Mouse (Mus musculus): ENCODE results near the gene Oxa1l. TPM values are rescaled to one million over a fixed set of nuclear protein-coding genes. Genes with fewer than 3 reads are reported as not detected.

Gene Oxa1l
- polyA plus RNA-seq, 1 experiment = 71.1 TPM

GRCm38 (mm10) chr14:54367429-54368060 lies 6.9 kb downstream of the Oxa1l start:
- Histone ChIP-seq H3K4me3 (ENCODE audit: insufficient read depth, low read length) (no peak overlapping the region), H3K27ac (ENCODE audit: insufficient read depth, low read length) (no peak overlapping the region), H3K4me1 (ENCODE audit: control insufficient read depth, insufficient read depth, low read length) (0 out of 2 replicates have a peak, but pooled peaks cover under 1% of the 10 kb centered on the region)
- TF ChIP-seq POLR2A (IDR thresholded peaks at IDR 0.05; ENCODE audit: extremely low read depth, insufficient read depth, low read length) (no peak), CTCF (IDR thresholded peaks at IDR 0.05; ENCODE audit: extremely low read depth, insufficient read depth, low read length) (no peak)

GRCm38 (mm10) chr14:54369372-54369771 lies 8.7 kb downstream of the Oxa1l start:
- TF ChIP-seq CTCF (IDR thresholded peaks at IDR 0.05; ENCODE audit: extremely low read depth, insufficient read depth, low read length) (no peak), POLR2A (IDR thresholded peaks at IDR 0.05; ENCODE audit: extremely low read depth, insufficient read depth, low read length) (no peak)

GRCm38 (mm10) chr14:54370595-54370994 lies 10.0 kb downstream of the Oxa1l start:
- Histone ChIP-seq H3K27ac (ENCODE audit: insufficient read depth, low read length) (no peak overlapping the region), H3K4me3 (ENCODE audit: insufficient read depth, low read length) (no peak overlapping the region), H3K4me1 (ENCODE audit: control insufficient read depth, insufficient read depth, low read length) (no peaks in the 10 kb centered on the region)
- TF ChIP-seq POLR2A (IDR thresholded peaks at IDR 0.05; ENCODE audit: extremely low read depth, insufficient read depth, low read length) (no peak), CTCF (IDR thresholded peaks at IDR 0.05; ENCODE audit: extremely low read depth, insufficient read depth, low read length) (no peak)

More at GRCm38 (mm10) chr14:54369372-54369771, 8.7 kb downstream of the Oxa1l start:
- Histone ChIP-seq H3K4me3 (ENCODE audit: insufficient read depth, low read length) (no peak overlapping the region), H3K4me1 (ENCODE audit: control insufficient read depth, insufficient read depth, low read length) (no peaks in the 10 kb centered on the region), H3K27ac (ENCODE audit: insufficient read depth, low read length) (no peak overlapping the region)

GRCm38 (mm10) chr14:54371460-54371859 lies 10.8 kb downstream of the Oxa1l start:
- Histone ChIP-seq H3K4me3 (ENCODE audit: insufficient read depth, low read length) (no peak overlapping the region), H3K27ac (ENCODE audit: insufficient read depth, low read length) (no peak overlapping the region), H3K4me1 (ENCODE audit: control insufficient read depth, insufficient read depth, low read length) (no peaks in the 10 kb centered on the region)
- TF ChIP-seq CTCF (IDR thresholded peaks at IDR 0.05; ENCODE audit: extremely low read depth, insufficient read depth, low read length) = no peak
- no peak for TF ChIP-seq POLR2A (IDR thresholded peaks at IDR 0.05; ENCODE audit: extremely low read depth, insufficient read depth, low read length)

- no peak overlapping the region for H3K27ac ChIP-seq (ENCODE audit: insufficient read depth, low read length)
- TF ChIP-seq POLR2A (IDR thresholded peaks at IDR 0.05; ENCODE audit: extremely low read depth, insufficient read depth, low read length) (no peak), CTCF (IDR thresholded peaks at IDR 0.05; ENCODE audit: extremely low read depth, insufficient read depth, low read length) (no peak)
- H3K4me1 ChIP-seq (ENCODE audit: control insufficient read depth, insufficient read depth, low read length) = no peaks in the 10 kb centered on the region
- no peak overlapping the region for H3K4me3 ChIP-seq (ENCODE audit: insufficient read depth, low read length)
Observed at GRCm38 (mm10) chr14:54372923-54373322, 12.3 kb downstream of the Oxa1l start.

- TF ChIP-seq CTCF (IDR thresholded peaks at IDR 0.05; ENCODE audit: extremely low read depth, insufficient read depth, low read length) (peak; percentile 35; the same call in 1 of the 2 replicates), POLR2A (IDR thresholded peaks at IDR 0.05; ENCODE audit: extremely low read depth, insufficient read depth, low read length) (no peak)
- no peaks in the 10 kb centered on the region for H3K4me1 ChIP-seq (ENCODE audit: control insufficient read depth, insufficient read depth, low read length)
- no peak overlapping the region for H3K4me3 ChIP-seq (ENCODE audit: insufficient read depth, low read length)
- H3K27ac ChIP-seq (ENCODE audit: insufficient read depth, low read length) = no peak overlapping the region
Observed at GRCm38 (mm10) chr14:54375916-54376315, 15.3 kb downstream of the Oxa1l start.

- Histone ChIP-seq H3K4me3 (ENCODE audit: insufficient read depth, low read length) (no peak overlapping the region), H3K4me1 (ENCODE audit: control insufficient read depth, insufficient read depth, low read length) (no peaks in the 10 kb centered on the region), H3K27ac (ENCODE audit: insufficient read depth, low read length) (no peak overlapping the region)
- TF ChIP-seq POLR2A (IDR thresholded peaks at IDR 0.05; ENCODE audit: extremely low read depth, insufficient read depth, low read length) (no peak), CTCF (IDR thresholded peaks at IDR 0.05; ENCODE audit: extremely low read depth, insufficient read depth, low read length) (no peak)
Observed at GRCm38 (mm10) chr14:54377166-54377565, 16.5 kb downstream of the Oxa1l start.

GRCm38 (mm10) chr14:54379571-54379970 lies 18.9 kb downstream of the Oxa1l start:
- Histone ChIP-seq H3K4me3 (ENCODE audit: insufficient read depth, low read length) (no peak overlapping the region), H3K27ac (ENCODE audit: insufficient read depth, low read length) (no peak overlapping the region), H3K4me1 (ENCODE audit: control insufficient read depth, insufficient read depth, low read length) (no peaks in the 10 kb centered on the region)
- TF ChIP-seq POLR2A (IDR thresholded peaks at IDR 0.05; ENCODE audit: extremely low read depth, insufficient read depth, low read length) (no peak), CTCF (IDR thresholded peaks at IDR 0.05; ENCODE audit: extremely low read depth, insufficient read depth, low read length) (no peak)

GRCm38 (mm10) chr14:54380616-54381015 lies 20.0 kb downstream of the Oxa1l start:
- no peaks in the 10 kb centered on the region for H3K4me1 ChIP-seq (ENCODE audit: control insufficient read depth, insufficient read depth, low read length)
- TF ChIP-seq POLR2A (IDR thresholded peaks at IDR 0.05; ENCODE audit: extremely low read depth, insufficient read depth, low read length) (no peak), CTCF (IDR thresholded peaks at IDR 0.05; ENCODE audit: extremely low read depth, insufficient read depth, low read length) (no peak)
- no peak overlapping the region for H3K27ac ChIP-seq (ENCODE audit: insufficient read depth, low read length)
- no peak overlapping the region for H3K4me3 ChIP-seq (ENCODE audit: insufficient read depth, low read length)

- H3K4me1 ChIP-seq (ENCODE audit: control insufficient read depth, insufficient read depth, low read length) = no peaks in the 10 kb centered on the region
- no peak for TF ChIP-seq POLR2A (IDR thresholded peaks at IDR 0.05; ENCODE audit: extremely low read depth, insufficient read depth, low read length)
- no peak for TF ChIP-seq CTCF (IDR thresholded peaks at IDR 0.05; ENCODE audit: extremely low read depth, insufficient read depth, low read length)
- no peak overlapping the region for H3K4me3 ChIP-seq (ENCODE audit: insufficient read depth, low read length)
- H3K27ac ChIP-seq (ENCODE audit: insufficient read depth, low read length) = no peak overlapping the region
Observed at GRCm38 (mm10) chr14:54381816-54382215, 21.2 kb downstream of the Oxa1l start.

Data from cortical plate, adult 2 months (tissue).